In the genomic region with DNA sequence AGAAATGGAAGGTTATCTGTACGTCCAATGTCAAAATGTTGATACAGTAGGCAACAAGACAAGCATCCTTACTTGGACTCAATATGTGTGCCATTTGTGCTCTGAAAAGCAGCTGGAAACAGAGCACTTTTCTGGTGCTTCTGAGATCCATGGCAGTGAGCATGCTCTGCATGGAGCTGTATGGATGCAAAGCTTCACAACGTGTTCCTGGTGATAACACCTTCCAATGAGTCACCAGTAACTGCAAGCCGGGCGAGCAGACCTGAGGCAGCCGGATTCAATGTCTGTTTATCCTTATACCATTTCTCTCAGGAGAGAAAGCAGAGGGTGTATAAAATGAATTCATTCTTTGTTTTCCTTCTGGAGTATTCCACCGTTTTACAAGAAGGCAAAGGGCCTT, we compare ENCODE assay signal across 21 mouse cellular contexts.
DNase-seq lines count a peak whose midpoint lies in the region; ATAC-seq lines count a peak whose summit lies in the region.
"Had no signal": no experiment of that assay in that cellular context is flagged by ENCODE, and none has a peak within 500 bp of the region (broad histone marks: within the 10 kb centered on the region; RNA-seq: fewer than 3 reads in every experiment).

No protein-coding gene starts in this region.

- 59% methylated on average over 6 of the region's 6 CpGs for WGBS in heart, embryonic 12.5 days

- H3K27ac ChIP-seq in heart, embryonic 12.5 days (ENCODE audit: poor library complexity, severe bottlenecking), result no peak overlapping the region
- H3K27ac ChIP-seq: embryonic facial prominence, embryonic 13.5 days; embryonic facial prominence, embryonic 15.5 days; forebrain, embryonic 12.5 days had no signal

- peak; percentile 72 for DNase-seq in heart, adult 11 months
- DNase-seq in right cerebral cortex, adult 18-20 months, result peak; percentile 26
- DNase-seq in right cerebral cortex, postnatal 4 days, result no peak
- no peak for DNase-seq in cerebellum, postnatal 14 days
- DNase-seq: adrenal gland, adult 2 months; adrenal gland, postnatal 10 days; adrenal gland, postnatal 25 days; cerebellum, adult 11-12 months; cerebellum, adult 2 months; cerebellum, adult 9-10 months; cerebellum, postnatal 10 days; cerebellum, postnatal 36 days; embryo, embryonic 11 days had no signal

- no peak overlapping the region for H3K4me3 ChIP-seq in heart, embryonic 12.5 days
- H3K4me3 ChIP-seq: embryonic facial prominence, embryonic 13.5 days; embryonic facial prominence, embryonic 15.5 days; erythroblast, embryonic 14.5 days; forebrain, embryonic 10.5 days; forebrain, embryonic 12.5 days had no signal

- H3K9me3 ChIP-seq in heart, embryonic 12.5 days (replicated peaks), result no peaks in the 10 kb centered on the region
- H3K9me3 ChIP-seq: embryonic facial prominence, embryonic 13.5 days; embryonic facial prominence, embryonic 15.5 days; forebrain, embryonic 10.5 days; forebrain, embryonic 12.5 days had no signal

- H3K27me3 ChIP-seq in heart, embryonic 12.5 days (replicated peaks), result no peaks in the 10 kb centered on the region
- H3K27me3 ChIP-seq: embryonic facial prominence, embryonic 13.5 days; embryonic facial prominence, embryonic 15.5 days; forebrain, embryonic 12.5 days had no signal

- no peak overlapping the region for H3K4me2 ChIP-seq in heart, embryonic 12.5 days
- H3K4me2 ChIP-seq: embryonic facial prominence, embryonic 13.5 days; embryonic facial prominence, embryonic 15.5 days; forebrain, embryonic 12.5 days had no signal

- no peaks in the 10 kb centered on the region for H3K36me3 ChIP-seq in heart, embryonic 12.5 days
- H3K36me3 ChIP-seq: embryonic facial prominence, embryonic 13.5 days; embryonic facial prominence, embryonic 15.5 days; forebrain, embryonic 10.5 days; forebrain, embryonic 12.5 days had no signal

- no peak for ATAC-seq in heart, embryonic 12.5 days (ENCODE audit: insufficient number of reproducible peaks, low FRiP score)
- ATAC-seq: forebrain, embryonic 14.5 days; forebrain, embryonic 16.5 days had no signal

- peaks cover 3% of the 10 kb centered on the region; the same call in 1 of the 2 replicates for H3K4me1 ChIP-seq in heart, embryonic 12.5 days (replicated peaks)

- H3K9ac ChIP-seq in heart, embryonic 12.5 days, result no peak overlapping the region
- H3K9ac ChIP-seq: embryonic facial prominence, embryonic 13.5 days; embryonic facial prominence, embryonic 15.5 days; forebrain, embryonic 12.5 days had no signal

Comparison
In these comparisons a context has a peak if more than half of its experiments do, and no peak if none do; other contexts are left out.
1. DNase-seq: peak in heart, adult 11 months (single experiment) and right cerebral cortex, adult 18-20 months (single experiment); none in right cerebral cortex, postnatal 4 days (single experiment) and cerebellum, postnatal 14 days (0 of 2).